Mouse (Mus musculus) intestine, postnatal 0 days (tissue): ENCODE results near the gene Pilra. TPM values are rescaled to one million over a fixed set of nuclear protein-coding genes. Genes with fewer than 3 reads are reported as not detected.

ENCODE experiments used
- ATAC-seq: fragments of 200-750 bp; cut with Nextera tagmentation; 2 replicates; pipeline ENCODE4 v1.8.0; 2017; ENCODE audit warnings: mild to moderate bottlenecking, moderate TSS enrichment, moderate library complexity
- H3K27ac ChIP-seq: fragments of 300-500 bp; sonication (generic); 2 replicates; pipeline ENCODE4 v1.5.1; 2014; ENCODE audit warnings: mild to moderate bottlenecking, low read depth, low read length, moderate library complexity
- H3K27me3 ChIP-seq: fragments of 300-500 bp; sonication (generic); replicated peaks from 2 replicates; pipeline ENCODE4 v1.6.1; 2014; ENCODE audit warnings: low read length, mixed read lengths; ENCODE audit not compliant: control insufficient read depth, insufficient read depth
- H3K36me3 ChIP-seq: fragments of 300-500 bp; sonication (generic); 2 replicates; pipeline ENCODE4 v1.6.1; 2014; ENCODE audit warnings: mild to moderate bottlenecking, moderate library complexity; ENCODE audit not compliant: control insufficient read depth, insufficient read depth
- H3K4me1 ChIP-seq: fragments of 300-500 bp; sonication (generic); replicated peaks from 2 replicates; pipeline ENCODE4 v1.6.1; 2014; ENCODE audit warnings: antibody characterized with exemption, low read length, mixed read lengths; ENCODE audit not compliant: control insufficient read depth, insufficient read depth
- H3K4me2 ChIP-seq: fragments of 300-500 bp; sonication (generic); replicated peaks from 2 replicates; pipeline ENCODE4 v1.6.1; 2014; ENCODE audit warnings: low read depth, mild to moderate bottlenecking, moderate library complexity
- H3K4me3 ChIP-seq: fragments of 300-500 bp; sonication (generic); 2 replicates; pipeline ENCODE4 v1.5.1; 2014; ENCODE audit warnings: low read depth, low read length
- H3K9ac ChIP-seq: fragments of 300-500 bp; sonication (generic); 2 replicates; pipeline ENCODE4 v1.6.1; 2014; ENCODE audit warnings: mild to moderate bottlenecking, low read depth, low read length
- H3K9me3 ChIP-seq: fragments of 300-500 bp; sonication (generic); 2 replicates; pipeline ENCODE4 v1.6.1; 2016; ENCODE audit warnings: mixed run types; ENCODE audit not compliant: control insufficient read depth
- CTCF ChIP-seq: sonication (generic); IDR thresholded peaks from 2 replicates; pipeline ENCODE4 v1.5.1; 2016; ENCODE audit warnings: low read depth, mild to moderate bottlenecking, control low read depth, antibody characterized with exemption, moderate library complexity
- WGBS: fragments of 180-500 bp; shearing (Covaris S2); extraction: QIAGEN DNeasy Blood & Tissue Kit; methylation state at CpG from one replicate; pipeline ENCODE4 v1.1.7; 2014; 5-methylcytosine and 5-hydroxymethylcytosine counted together
- polyA plus RNA-seq: library from polyadenylated mRNA; unstranded; fragments of >200 nt; fragmentation: Nextera tagmentation; extraction: Ambion mirVana; gene quantifications from 2 replicates; pipeline ENCODE4 v1.2.1, GENCODE M21; 2015

Gene Pilra
- polyA plus RNA-seq, 1 experiment from 2014 or later: 2.4 TPM

GRCm38 (mm10) chr5:137823455-137824045 lies 12.5 kb downstream of the Pilra start:
- ATAC-seq: no peak
- Histone ChIP-seq H3K27ac (no peak overlapping the region), H3K9me3 (no peaks in the 10 kb centered on the region), H3K27me3 (no peaks in the 10 kb centered on the region), H3K36me3 (no peaks in the 10 kb centered on the region), H3K4me1 (no peaks in the 10 kb centered on the region), H3K4me2 (no peak overlapping the region), H3K4me3 (no peak overlapping the region), H3K9ac (no peak overlapping the region)
- WGBS: 83% methylated on average over 6 of the region's 6 CpGs
- TF ChIP-seq CTCF: no peak

- WGBS: 81% methylated on average over 1 of the region's 1 CpGs
- no peaks in the 10 kb centered on the region for H3K27me3 ChIP-seq
- no peaks in the 10 kb centered on the region for H3K36me3 ChIP-seq
- no peak for ATAC-seq
- no peaks in the 10 kb centered on the region for H3K9me3 ChIP-seq
- H3K9ac ChIP-seq: no peak overlapping the region
- H3K4me3 ChIP-seq: no peak overlapping the region
- TF ChIP-seq CTCF: no peak
- H3K4me1 ChIP-seq: no peaks in the 10 kb centered on the region
- H3K27ac ChIP-seq: no peak overlapping the region
- H3K4me2 ChIP-seq: no peak overlapping the region
Observed at GRCm38 (mm10) chr5:137822602-137823001, 13.5 kb downstream of the Pilra start.

GRCm38 (mm10) chr5:137822126-137822525 lies 14.0 kb downstream of the Pilra start:
- ATAC-seq: no peak
- Histone ChIP-seq H3K4me2 (no peak overlapping the region), H3K27ac (no peak overlapping the region), H3K36me3 (no peaks in the 10 kb centered on the region), H3K4me1 (no peaks in the 10 kb centered on the region), H3K9me3 (no peaks in the 10 kb centered on the region), H3K9ac (no peak overlapping the region), H3K4me3 (no peak overlapping the region), H3K27me3 (no peaks in the 10 kb centered on the region)
- no peak for TF ChIP-seq CTCF
- 61% methylated on average over 4 of the region's 4 CpGs for WGBS

GRCm38 (mm10) chr5:137817466-137818222 lies 18.4 kb downstream of the Pilra start:
- no peak overlapping the region for H3K4me2 ChIP-seq
- ATAC-seq: no peak
- WGBS: 50% methylated on average over 4 of the region's 4 CpGs
- TF ChIP-seq CTCF: no peak
- H3K9me3 ChIP-seq: no peaks in the 10 kb centered on the region
- no peak overlapping the region for H3K4me3 ChIP-seq
- no peaks in the 10 kb centered on the region for H3K4me1 ChIP-seq
- H3K27ac ChIP-seq: no peak overlapping the region
- no peaks in the 10 kb centered on the region for H3K36me3 ChIP-seq
- H3K9ac ChIP-seq: no peak overlapping the region
- no peaks in the 10 kb centered on the region for H3K27me3 ChIP-seq

- H3K27ac ChIP-seq: no peak overlapping the region
- no peak overlapping the region for H3K4me2 ChIP-seq
- no peaks in the 10 kb centered on the region for H3K4me1 ChIP-seq
- H3K9ac ChIP-seq: no peak overlapping the region
- ATAC-seq: no peak
- no peaks in the 10 kb centered on the region for H3K27me3 ChIP-seq
- H3K36me3 ChIP-seq: no peaks in the 10 kb centered on the region
- TF ChIP-seq CTCF: no peak
- WGBS: 88% methylated on average over 5 of the region's 5 CpGs
- H3K9me3 ChIP-seq: no peaks in the 10 kb centered on the region
- H3K4me3 ChIP-seq: no peak overlapping the region
Observed at GRCm38 (mm10) chr5:137808316-137808715, 27.8 kb downstream of the Pilra start.

- Histone ChIP-seq H3K36me3 (no peaks in the 10 kb centered on the region), H3K4me1 (no peaks in the 10 kb centered on the region), H3K27me3 (no peaks in the 10 kb centered on the region), H3K9ac (no peak overlapping the region), H3K9me3 (no peaks in the 10 kb centered on the region), H3K27ac (no peak overlapping the region), H3K4me2 (no peak overlapping the region), H3K4me3 (no peak overlapping the region)
- WGBS: 92% methylated on average over 1 of the region's 1 CpGs
- TF ChIP-seq CTCF: no peak
- no peak for ATAC-seq
Observed at GRCm38 (mm10) chr5:137806158-137806557, 29.9 kb downstream of the Pilra start.
